Comparison of ENCODE assay signal across 8 mouse cellular contexts in the genomic region with DNA sequence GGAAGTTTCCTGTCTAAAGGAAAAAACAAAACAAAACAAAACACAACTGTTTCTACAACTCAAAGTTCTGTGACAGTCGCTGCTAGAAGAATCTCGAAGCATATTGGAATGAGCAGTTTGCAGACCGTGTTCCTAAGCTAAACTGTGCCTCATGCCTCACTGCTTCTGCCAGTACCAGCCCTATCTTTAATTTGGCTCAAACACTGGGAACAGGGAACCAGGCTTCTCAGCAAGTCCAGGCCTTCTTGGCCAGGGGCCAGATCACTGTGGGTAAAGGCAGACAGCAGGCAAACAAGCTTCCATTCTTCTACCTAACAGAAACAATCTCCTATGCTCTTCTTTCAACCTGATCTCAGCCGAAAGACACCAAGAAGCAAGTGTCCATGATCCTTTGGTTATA. TPM values are rescaled to one million over a fixed set of nuclear protein-coding genes. Genes with fewer than 3 reads are reported as not detected.
A peak's percentile ranks its signal among the peaks of the same experiment; 100 is the strongest.
DNase-seq lines count a peak whose midpoint lies in the region; ATAC-seq and TF ChIP-seq lines count a peak whose summit lies in the region.

No protein-coding gene starts in this region.

- no peak overlapping the region for H3K27ac ChIP-seq in left cerebral cortex, adult 2 months

- no peak overlapping the region for H3K4me3 ChIP-seq in left cerebral cortex, adult 2 months

- TF ChIP-seq CTCF in left cerebral cortex, adult 2 months (IDR thresholded peaks at IDR 0.05), result no peak

- intact Hi-C loops in heart, postnatal 36 days (cut with DNase I), result loop anchor here (5.0 to 10.0 kb wide), 2 partner anchors 52 to 180 kb away; a partner anchor contains a TSS
- intact Hi-C loops in left cerebral cortex, adult 2 months (cut with DNase I), result no loop called here

- ATAC-seq in granulocyte monocyte progenitor cell, adult 5-6 weeks (replicated peaks; ENCODE audit: poor library complexity, severe bottlenecking), result no peak; the same call in 1 of the 2 replicates

- peak; percentile 13 to 31 for DNase-seq in left cerebral cortex, adult 18-20 months (ENCODE audit: low spot score in 2 of 2)
- no peak for DNase-seq in left cerebral cortex, adult 11 months (ENCODE audit: low spot score)
- peak; percentile 18 to 48 for DNase-seq in adrenal gland, postnatal 36 days
- peak; percentile 59 to 85 for DNase-seq in cerebellum, postnatal 25 days
- peak; percentile 49 to 62 for DNase-seq in heart, postnatal 36 days
- DNase-seq in left cerebral cortex, adult 2 months (ENCODE audit: extremely low spot score in 1 of 2, low spot score in 2 of 2), result peak; percentile 11 to 21
- DNase-seq in spleen, postnatal 36 days (ENCODE audit: low spot score in 2 of 2), result no peak

RNA-seq across cellular contexts. Expression of a gene that starts 56.5 kb away (rescaled TPM):
- total RNA-seq in left cerebral cortex, adult 18-20 months (2021), result 100 to 1,000 TPM; 959 to 978 TPM
- 100 to 1,000 TPM; 356 to 454 TPM for total RNA-seq in adrenal gland, postnatal 36 days (2021)
- total RNA-seq in heart, postnatal 36 days (2021), result 100 to 1,000 TPM; 474 to 506 TPM
- 100 to 1,000 TPM; 851 to 933 TPM for total RNA-seq in left cerebral cortex, adult 2 months (2021)
- total RNA-seq in granulocyte monocyte progenitor cell, adult 5-6 weeks (2014; fragmentation: Nextera tagmentation), result 2,489 and 3,033 TPM in 2 replicates
- total RNA-seq in granulocyte monocyte progenitor cell, adult 5-6 weeks (2017), result 1,767 and 2,018 TPM in 2 replicates

Comparison
In these comparisons a context has a peak if more than half of its experiments do, and no peak if none do; other contexts are left out.
1. DNase-seq: peak in left cerebral cortex, adult 18-20 months (2 of 2), adrenal gland, postnatal 36 days (2 of 2), cerebellum, postnatal 25 days (2 of 2), heart, postnatal 36 days (2 of 2) and left cerebral cortex, adult 2 months (2 of 2); none in left cerebral cortex, adult 11 months (single experiment) and spleen, postnatal 36 days (0 of 2).